Mouse (Mus musculus) liver, embryonic 14.5 days (tissue): ENCODE data around the gene Bms1. TPM values are rescaled to one million over a fixed set of nuclear protein-coding genes. Genes with fewer than 3 reads are reported as not detected.

Source experiments
- ATAC-seq: fragments of 200-750 bp; cut with Nextera tagmentation; 2 replicates; pipeline ENCODE4 v1.8.0; 2017; ENCODE audit warnings: moderate number of reproducible peaks, mild to moderate bottlenecking, moderate library complexity; ENCODE audit not compliant: insufficient read depth
- DNase-seq, 3 experiments: peaks; one replicate each; pipeline ENCODE4 v3.0.0-alpha.2; 2012 to 2013; ENCODE audit warnings: low read depth in 3 of 3, low spot score in 3 of 3
- H3K27ac ChIP-seq: fragments of 300-500 bp; sonication (generic); 2 replicates; pipeline ENCODE4 v1.5.1; 2014; ENCODE audit warnings: moderate library complexity, mild to moderate bottlenecking, control low read depth, inconsistent platforms
- H3K27me3 ChIP-seq: fragments of 300-500 bp; sonication (generic); 2 replicates; pipeline ENCODE4 v1.6.1; 2014; ENCODE audit warnings: mild to moderate bottlenecking, low read length, moderate library complexity; ENCODE audit not compliant: control insufficient read depth, insufficient read depth
- H3K36me3 ChIP-seq: fragments of 300-500 bp; sonication (generic); replicated peaks from 2 replicates; pipeline ENCODE4 v1.6.1; 2014; ENCODE audit warnings: low read depth; ENCODE audit not compliant: control insufficient read depth, insufficient read depth
- H3K4me1 ChIP-seq, 2 experiments: fragments of 200-500 bp in 1 of 2; fragments of 300-500 bp in 1 of 2; sonication (generic) in 1 of 2; replicated peaks; 2 replicates each; pipeline ENCODE4 v1.6.1; 2012 to 2014; ENCODE audit warnings: antibody characterized with exemption in 1 of 2, inconsistent platforms in 1 of 2, low read length in 1 of 2; ENCODE audit not compliant: control insufficient read depth in 2 of 2, insufficient read depth in 2 of 2
- H3K4me2 ChIP-seq: fragments of 300-500 bp; sonication (generic); 2 replicates; pipeline ENCODE4 v1.6.1; 2014; ENCODE audit warnings: low read depth, mild to moderate bottlenecking, control low read depth, moderate library complexity
- H3K4me3 ChIP-seq, 2 experiments: fragments of 200-500 bp in 1 of 2; fragments of 300-500 bp in 1 of 2; sonication (generic) in 1 of 2; 2 replicates each; pipeline ENCODE4 v1.5.1; 2012 to 2014; ENCODE audit warnings: low read depth in 2 of 2, low read length in 2 of 2, mild to moderate bottlenecking in 2 of 2, control low read depth in 1 of 2, inconsistent platforms in 1 of 2, moderate library complexity in 1 of 2; ENCODE audit not compliant: insufficient read depth in 1 of 2
- H3K9ac ChIP-seq: fragments of 300-500 bp; sonication (generic); replicated peaks from 2 replicates; pipeline ENCODE4 v1.6.1; 2014; ENCODE audit warnings: mild to moderate bottlenecking, control low read depth, moderate library complexity
- H3K9me3 ChIP-seq: fragments of 300-500 bp; sonication (generic); 2 replicates; pipeline ENCODE4 v1.6.1; 2016; ENCODE audit warnings: low read length, mixed read lengths; ENCODE audit not compliant: control insufficient read depth
- CTCF ChIP-seq: IDR thresholded peaks from 2 replicates; pipeline ENCODE4 v1.5.1; 2016; ENCODE audit warnings: antibody characterized with exemption, low read depth, control low read depth
- EP300 ChIP-seq: IDR thresholded peaks from 2 replicates; pipeline ENCODE4 v1.6.1; 2016; ENCODE audit warnings: antibody characterized with exemption, low read depth
- WGBS: fragments of 180-500 bp; shearing (Covaris S2); extraction: QIAGEN DNeasy Blood & Tissue Kit; methylation state at CpG from one replicate; pipeline ENCODE4 v1.1.7; 2014; ENCODE audit not compliant: insufficient replicate concordance; 5-methylcytosine and 5-hydroxymethylcytosine counted together
- polyA plus RNA-seq, 2 experiments: library from polyadenylated mRNA; depleted of rRNA in 1 of 2; stranded (reverse) in 1 of 2; unstranded in 1 of 2; fragments of >200 nt; fragmentation: Nextera tagmentation in 1 of 2; extraction: Ambion mirVana in 1 of 2; gene quantifications; 2 replicates each; pipeline versions ENCODE4 v1.2.1 to v1.2.3; 2012 to 2014

Bms1 gene
- polyA plus RNA-seq, 2 experiments, result 10.7 to 13.2 TPM

GRCm38 (mm10) chr6:118372794-118373193 lies 46.5 kb downstream of the Bms1 start:
- Histone ChIP-seq H3K27ac (no peak overlapping the region), H3K4me2 (no peak overlapping the region), H3K27me3 (no peaks in the 10 kb centered on the region; the same call in 1 of the 2 replicates), H3K9ac (no peak overlapping the region), H3K36me3 (no peaks in the 10 kb centered on the region), H3K9me3 (no peaks in the 10 kb centered on the region), H3K4me1 (no peaks in the 10 kb centered on the region), H3K4me3 (no peak overlapping the region)
- no peak for ATAC-seq
- 52% methylated on average over 5 of the region's 5 CpGs for WGBS
- TF ChIP-seq EP300, result no peak
- TF ChIP-seq CTCF, result no peak
- DNase-seq, result no peak

GRCm38 (mm10) chr6:118367502-118367901 lies 51.8 kb downstream of the Bms1 start:
- no peak overlapping the region for H3K9ac ChIP-seq
- H3K36me3 ChIP-seq, result no peaks in the 10 kb centered on the region
- ATAC-seq (no peak), DNase-seq (no peak)
- H3K27ac ChIP-seq, result no peak overlapping the region
- H3K4me1 ChIP-seq, result no peaks in the 10 kb centered on the region
- TF ChIP-seq CTCF (no peak), EP300 (no peak)
- no peaks in the 10 kb centered on the region for H3K27me3 ChIP-seq
- no peak overlapping the region for H3K4me3 ChIP-seq
- no peaks in the 10 kb centered on the region for H3K9me3 ChIP-seq
- 58% methylated on average over 7 of the region's 7 CpGs for WGBS
- no peak overlapping the region for H3K4me2 ChIP-seq

- Histone ChIP-seq H3K27me3 (no peaks in the 10 kb centered on the region), H3K9ac (no peak overlapping the region), H3K27ac (no peak overlapping the region), H3K36me3 (no peaks in the 10 kb centered on the region), H3K4me1 (no peaks in the 10 kb centered on the region), H3K4me3 (no peak overlapping the region), H3K4me2 (no peak overlapping the region), H3K9me3 (no peaks in the 10 kb centered on the region)
- DNase-seq (no peak), ATAC-seq (no peak)
- 46% methylated on average over 3 of the region's 3 CpGs for WGBS
- no peak for TF ChIP-seq CTCF
- TF ChIP-seq EP300, result no peak
Measured at GRCm38 (mm10) chr6:118366196-118366595, 53.1 kb downstream of the Bms1 start.

- ATAC-seq (no peak), DNase-seq (no peak)
- H3K4me2 ChIP-seq, result no peak overlapping the region
- no peaks in the 10 kb centered on the region for H3K36me3 ChIP-seq
- no peak overlapping the region for H3K27ac ChIP-seq
- TF ChIP-seq CTCF (no peak), EP300 (no peak)
- H3K27me3 ChIP-seq, result no peaks in the 10 kb centered on the region
- H3K9ac ChIP-seq, result no peak overlapping the region
- no peaks in the 10 kb centered on the region for H3K4me1 ChIP-seq
- no peaks in the 10 kb centered on the region for H3K9me3 ChIP-seq
- H3K4me3 ChIP-seq, result no peak overlapping the region
Measured at GRCm38 (mm10) chr6:118365781-118366180, 53.5 kb downstream of the Bms1 start.

GRCm38 (mm10) chr6:118350342-118350741 lies 68.9 kb downstream of the Bms1 start:
- Histone ChIP-seq H3K9ac (no peak overlapping the region), H3K36me3 (no peaks in the 10 kb centered on the region), H3K4me2 (no peak overlapping the region), H3K4me3 (no peak overlapping the region), H3K27me3 (no peaks in the 10 kb centered on the region), H3K4me1 (no peaks in the 10 kb centered on the region), H3K27ac (no peak overlapping the region), H3K9me3 (no peaks in the 10 kb centered on the region)
- 5% methylated on average over 12 of the region's 12 CpGs for WGBS
- TF ChIP-seq EP300 (no peak), CTCF (no peak)
- DNase-seq (no peak), ATAC-seq (no peak)
